In genomic region chr2:93318781-93319349, GRCm38 (mm10) we compare ENCODE assay signal across 15 mouse cellular contexts. TPM values are rescaled to one million over a fixed set of nuclear protein-coding genes. Genes with fewer than 3 reads are reported as not detected.
DNase-seq lines count a peak whose midpoint lies in the region; ATAC-seq and TF ChIP-seq lines count a peak whose summit lies in the region.
"Had no signal": no experiment of that assay in that cellular context is flagged by ENCODE, and none has a peak within 500 bp of the region (broad histone marks: within the 10 kb centered on the region; RNA-seq: fewer than 3 reads in every experiment).

No protein-coding gene starts in this region.

- H3K4me3 ChIP-seq in kidney, postnatal 0 days (replicated peaks; ENCODE audit: low read depth, low read length): no peak overlapping the region
- no peak overlapping the region for H3K4me3 ChIP-seq in kidney, adult 2 months (ENCODE audit: insufficient read depth, low read depth, low read length)
- H3K4me3 ChIP-seq in brown adipose tissue, adult 24 weeks (ENCODE audit: insufficient read depth, low read depth, low read length): no peak overlapping the region
- no peak overlapping the region for H3K4me3 ChIP-seq in limb, embryonic 13.5 days
- H3K4me3 ChIP-seq: liver, embryonic 13.5 days had no signal

- TF ChIP-seq POLR2A in kidney, adult 2 months (IDR thresholded peaks at IDR 0.05; ENCODE audit: low read depth, low read length): no peak

- no peaks in the 10 kb centered on the region for H3K27me3 ChIP-seq in kidney, postnatal 0 days (ENCODE audit: insufficient read depth, low read length)
- H3K27me3 ChIP-seq in kidney, adult 2 months (replicated peaks; ENCODE audit: control insufficient read depth, insufficient read depth, low read length): no peaks in the 10 kb centered on the region
- H3K27me3 ChIP-seq in limb, embryonic 13.5 days: peaks cover 8% of the 10 kb centered on the region
- H3K27me3 ChIP-seq: liver, embryonic 13.5 days had no signal

- no peak overlapping the region for H3K4me2 ChIP-seq in kidney, postnatal 0 days (ENCODE audit: low read length)
- H3K4me2 ChIP-seq in limb, embryonic 13.5 days (replicated peaks): peak overlapping the region; percentile 35
- H3K4me2 ChIP-seq: liver, embryonic 13.5 days had no signal

- no peak overlapping the region for H3K9ac ChIP-seq in kidney, postnatal 0 days (ENCODE audit: low read depth, low read length)
- no peak overlapping the region for H3K9ac ChIP-seq in limb, embryonic 13.5 days
- H3K9ac ChIP-seq: liver, embryonic 13.5 days had no signal

- no peak for TF ChIP-seq CTCF in kidney, postnatal 0 days (IDR thresholded peaks at IDR 0.05; ENCODE audit: low read depth)
- no peak for TF ChIP-seq CTCF in kidney, adult 2 months (conservative IDR thresholded peaks at IDR 0.05; ENCODE audit: insufficient read depth, insufficient read length, low read depth, low read length)

- 53% methylated on average over 21 of the region's 21 CpGs for WGBS in kidney, postnatal 0 days
- WGBS in kidney, adult 2 months: 71% methylated on average over 21 of the region's 21 CpGs
- WGBS in limb, embryonic 13.5 days: 44% methylated on average over 21 of the region's 21 CpGs

- peak; percentile 46 for DNase-seq in adrenal gland, adult 2 months
- no peak for DNase-seq in adrenal gland, adult 18-20 months (ENCODE audit: low spot score in 2 of 2)
- peak; percentile 64 for DNase-seq in kidney, postnatal 0 days (ENCODE audit: low spot score)
- DNase-seq in kidney, adult 2 months: no peak
- DNase-seq in right cerebral cortex, postnatal 4 days: no peak
- no peak for DNase-seq in cerebellum, adult 18-20 months
- DNase-seq: cerebellum, postnatal 10 days; liver, embryonic 13.5 days; right cerebral cortex, postnatal 25 days; thymus, adult 18-20 months had no signal

- H3K4me1 ChIP-seq in kidney, postnatal 0 days (replicated peaks; ENCODE audit: insufficient read depth, low read length): peaks cover 19% of the 10 kb centered on the region
- H3K4me1 ChIP-seq in kidney, adult 2 months (ENCODE audit: control insufficient read depth, insufficient read depth, low read length): peaks cover 5% of the 10 kb centered on the region; the same call in 1 of the 2 replicates
- peaks cover 32% of the 10 kb centered on the region for H3K4me1 ChIP-seq in brown adipose tissue, adult 24 weeks (ENCODE audit: control insufficient read depth, insufficient read depth, insufficient read length, low read length)
- peaks cover 66% of the 10 kb centered on the region for H3K4me1 ChIP-seq in limb, embryonic 13.5 days
- H3K4me1 ChIP-seq: liver, embryonic 13.5 days had no signal

- no peak overlapping the region for H3K27ac ChIP-seq in kidney, postnatal 0 days
- no peak overlapping the region for H3K27ac ChIP-seq in kidney, adult 2 months (ENCODE audit: insufficient read depth, low read depth, low read length)
- H3K27ac ChIP-seq in brown adipose tissue, adult 24 weeks (replicated peaks; ENCODE audit: low read depth, low read length): peak overlapping the region; percentile 41
- 0 out of 2 replicates have a peak overlapping the region, but pooled peaks have one; percentile 70 for H3K27ac ChIP-seq in limb, embryonic 13.5 days
- H3K27ac ChIP-seq: liver, embryonic 13.5 days had no signal

- H3K9me3 ChIP-seq in kidney, postnatal 0 days (replicated peaks; ENCODE audit: low read length): no peaks in the 10 kb centered on the region
- no peaks in the 10 kb centered on the region for H3K9me3 ChIP-seq in limb, embryonic 13.5 days
- H3K9me3 ChIP-seq: liver, embryonic 13.5 days had no signal

- peak; percentile 65 for ATAC-seq in kidney, postnatal 0 days (replicated peaks; ENCODE audit: low FRiP score, low read depth)
- peak; percentile 41 for ATAC-seq in limb, embryonic 13.5 days (ENCODE audit: low FRiP score, low read depth)
- ATAC-seq: inflammation-experienced regulatory T-cells, adult 6 months; lung, postnatal 0 days had no signal

- no peaks in the 10 kb centered on the region for H3K36me3 ChIP-seq in kidney, postnatal 0 days (ENCODE audit: insufficient read depth, low read length)
- H3K36me3 ChIP-seq in kidney, adult 2 months (ENCODE audit: control insufficient read depth, insufficient read depth, low read length): no peaks in the 10 kb centered on the region
- H3K36me3 ChIP-seq in limb, embryonic 13.5 days: no peaks in the 10 kb centered on the region
- H3K36me3 ChIP-seq: liver, embryonic 13.5 days had no signal

RNA-seq across cellular contexts. Expression of gene Tspan18, which starts 15.4 kb away (rescaled TPM):
- 10 to 100 TPM; 48.1 to 57.7 TPM for total RNA-seq in adrenal gland, adult 2 months (2021)
- polyA plus RNA-seq in adrenal gland, adult 2 months (2012; rRNA removed): 156 and 192 TPM in 2 replicates
- 10 to 100 TPM; 43.8 to 79.6 TPM for total RNA-seq in adrenal gland, adult 18-20 months (2021)
- 26.4 and 29.2 TPM in 2 replicates for polyA plus RNA-seq in kidney, postnatal 0 days (2015; fragmentation: Nextera tagmentation; extraction: Ambion mirVana)
- 18.9 and 20.9 TPM in 2 replicates for polyA plus RNA-seq in kidney, adult 2 months (2012; rRNA removed)
- polyA plus RNA-seq in brown adipose tissue, adult 24 weeks (2012; ENCODE audit: insufficient read depth, insufficient read length, missing spikeins): 136 and 163 TPM in 2 replicates
- 17.2 and 19.5 TPM in 2 replicates for polyA plus RNA-seq in limb, embryonic 13.5 days (2015; fragmentation: Nextera tagmentation; extraction: Ambion mirVana)
- total RNA-seq: granulocyte monocyte progenitor cell, adult 5-6 weeks had no signal
- polyA plus RNA-seq: inflammation-experienced regulatory T-cells, adult 6 months had no signal

Comparison
In these comparisons a context has a peak if more than half of its experiments do, and no peak if none do; other contexts are left out.
1. DNase-seq: peak in adrenal gland, adult 2 months (single experiment) and kidney, postnatal 0 days (single experiment); none in adrenal gland, adult 18-20 months (0 of 2), kidney, adult 2 months (single experiment), right cerebral cortex, postnatal 4 days (single experiment) and cerebellum, adult 18-20 months (0 of 2).
2. H3K27ac ChIP-seq: peak in brown adipose tissue, adult 24 weeks (single experiment) and limb, embryonic 13.5 days (single experiment); none in kidney, postnatal 0 days (single experiment) and kidney, adult 2 months (single experiment).